7 mouse cellular contexts compared by ENCODE assay signal in genomic region chr5:41845558-41845937, GRCm38 (mm10). TPM values are rescaled to one million over a fixed set of nuclear protein-coding genes. Genes with fewer than 3 reads are reported as not detected.
DNase-seq lines count a peak whose midpoint lies in the region; ATAC-seq and TF ChIP-seq lines count a peak whose summit lies in the region.

No protein-coding gene starts in this region.

- WGBS in lung, embryonic 14.5 days, result 68% methylated on average over 2 of the region's 2 CpGs
- 51% methylated on average over 2 of the region's 2 CpGs for WGBS in embryonic facial prominence, embryonic 15.5 days
- 50% methylated on average over 2 of the region's 2 CpGs for WGBS in intestine, embryonic 14.5 days

- H3K79me2 ChIP-seq in myocyte (ENCODE audit: control insufficient read depth, insufficient read depth), result peaks cover 33% of the 10 kb centered on the region

- H3ac ChIP-seq in myocyte (ENCODE audit: control insufficient read depth, insufficient read length), result no peak overlapping the region

- peaks cover 5% of the 10 kb centered on the region; the same call in 1 of the 2 replicates for H3K36me3 ChIP-seq in lung, embryonic 14.5 days (ENCODE audit: insufficient read depth)
- H3K36me3 ChIP-seq in embryonic facial prominence, embryonic 15.5 days, result no peaks in the 10 kb centered on the region
- peaks cover 7% of the 10 kb centered on the region; the same call in 1 of the 2 replicates for H3K36me3 ChIP-seq in intestine, embryonic 14.5 days (ENCODE audit: control insufficient read depth, insufficient read depth, low read length)
- H3K36me3 ChIP-seq in myocyte (ENCODE audit: control insufficient read depth, insufficient read depth), result no peaks in the 10 kb centered on the region

- 0 out of 2 replicates have a peak, but pooled peaks cover 5% of the 10 kb centered on the region for H3K4me1 ChIP-seq in lung, embryonic 14.5 days (ENCODE audit: insufficient read depth)
- H3K4me1 ChIP-seq in embryonic facial prominence, embryonic 15.5 days, result peaks cover 20% of the 10 kb centered on the region
- peaks cover 11% of the 10 kb centered on the region for H3K4me1 ChIP-seq in intestine, embryonic 14.5 days (replicated peaks; ENCODE audit: control insufficient read depth, insufficient read depth, low read length)

- TF ChIP-seq CTCF in lung, embryonic 14.5 days (IDR thresholded peaks at IDR 0.05; ENCODE audit: low read depth), result no peak

- H3K4me2 ChIP-seq in lung, embryonic 14.5 days, result peak overlapping the region; percentile 67
- peak overlapping the region; percentile 65 for H3K4me2 ChIP-seq in embryonic facial prominence, embryonic 15.5 days (replicated peaks)
- H3K4me2 ChIP-seq in intestine, embryonic 14.5 days (ENCODE audit: low read length), result peak overlapping the region; percentile 69; the same call in 1 of the 2 replicates
- H3K4me2 ChIP-seq in myocyte (ENCODE audit: low read depth), result peak overlapping the region; percentile 71

- TF ChIP-seq POLR2A in myocyte (IDR thresholded peaks at IDR 0.05; ENCODE audit: insufficient read length, low read depth), result no peak

- DNase-seq in lung, embryonic 14.5 days, result no peak
- no peak for DNase-seq in lung, postnatal 36 days
- no peak for DNase-seq in intestine, embryonic 14.5 days (ENCODE audit: low spot score)
- DNase-seq in MN1 (ENCODE audit: low spot score), result no peak
- DNase-seq in urinary bladder, postnatal 14 days (ENCODE audit: low spot score), result no peak

- H3K27me3 ChIP-seq in lung, embryonic 14.5 days (ENCODE audit: insufficient read depth, low read length), result no peaks in the 10 kb centered on the region
- no peaks in the 10 kb centered on the region for H3K27me3 ChIP-seq in embryonic facial prominence, embryonic 15.5 days
- H3K27me3 ChIP-seq in intestine, embryonic 14.5 days (replicated peaks; ENCODE audit: control insufficient read depth, insufficient read depth, low read length), result no peaks in the 10 kb centered on the region
- no peaks in the 10 kb centered on the region for H3K27me3 ChIP-seq in myocyte (ENCODE audit: control insufficient read depth, insufficient read depth, insufficient read length)

- H3K9ac ChIP-seq in lung, embryonic 14.5 days, result no peak overlapping the region
- no peak overlapping the region for H3K9ac ChIP-seq in embryonic facial prominence, embryonic 15.5 days
- no peak overlapping the region for H3K9ac ChIP-seq in intestine, embryonic 14.5 days (ENCODE audit: low read length)

- H3K4me3 ChIP-seq in lung, embryonic 14.5 days (ENCODE audit: low read depth, low read length), result peak overlapping the region; percentile 96
- H3K4me3 ChIP-seq in embryonic facial prominence, embryonic 15.5 days (replicated peaks), result peak overlapping the region; percentile 99
- H3K4me3 ChIP-seq in intestine, embryonic 14.5 days (ENCODE audit: low read depth, low read length), result 0 out of 2 replicates have a peak overlapping the region, but pooled peaks have one; percentile 95
- H3K4me3 ChIP-seq in myocyte, result peak overlapping the region; percentile 66

- ATAC-seq in lung, embryonic 14.5 days (ENCODE audit: insufficient read depth), result no peak
- ATAC-seq in embryonic facial prominence, embryonic 15.5 days (ENCODE audit: insufficient number of reproducible peaks, low FRiP score, low TSS enrichment, low read depth), result no peak
- ATAC-seq in intestine, embryonic 14.5 days (replicated peaks; ENCODE audit: low FRiP score, low TSS enrichment, low read depth), result no peak

- no peaks in the 10 kb centered on the region for H3K9me3 ChIP-seq in lung, embryonic 14.5 days (ENCODE audit: low read depth, low read length)
- H3K9me3 ChIP-seq in embryonic facial prominence, embryonic 15.5 days (replicated peaks), result no peaks in the 10 kb centered on the region
- H3K9me3 ChIP-seq in intestine, embryonic 14.5 days (ENCODE audit: control insufficient read depth, low read length), result no peaks in the 10 kb centered on the region

- H3K27ac ChIP-seq in lung, embryonic 14.5 days (ENCODE audit: low read depth), result no peak overlapping the region
- no peak overlapping the region for H3K27ac ChIP-seq in embryonic facial prominence, embryonic 15.5 days (replicated peaks)
- no peak overlapping the region for H3K27ac ChIP-seq in intestine, embryonic 14.5 days (ENCODE audit: low read depth)

TF ChIP-seq in myocyte, 11 proteins besides CTCF, POLR2A, EP300 and RAD21:
- no peak for TF ChIP-seq SRF (IDR thresholded peaks at IDR 0.05; ENCODE audit: control insufficient read depth, insufficient read length, low read depth)
- TF ChIP-seq MYOG (IDR thresholded peaks at IDR 0.05; ENCODE audit: control insufficient read depth in 1 of 3, insufficient read depth in 1 of 3, insufficient read length in 2 of 3, low read depth in 2 of 3), result no peak

RNA-seq across cellular contexts. Expression of gene Bod1l, which starts 1.4 kb away (rescaled TPM):
- polyA plus RNA-seq in lung, embryonic 14.5 days (2014; fragmentation: Nextera tagmentation; extraction: Ambion mirVana), result 21.9 and 23.9 TPM in 2 replicates
- 24.9 and 26.7 TPM in 2 replicates for polyA plus RNA-seq in embryonic facial prominence, embryonic 15.5 days (2015; fragmentation: Nextera tagmentation; extraction: Ambion mirVana)
- 20.8 and 22.6 TPM in 2 replicates for polyA plus RNA-seq in intestine, embryonic 14.5 days (2014; fragmentation: Nextera tagmentation; extraction: Ambion mirVana)
- 3.4 TPM for polyA plus RNA-seq in myocyte (2012; fragmentation: generic; extraction: Trizol)
